Mouse (Mus musculus) adrenal gland, postnatal 36 days (tissue): ENCODE data around the gene Sdc1. TPM values are rescaled to one million over a fixed set of nuclear protein-coding genes. Genes with fewer than 3 reads are reported as not detected.
A peak's percentile ranks its signal among the peaks of the same experiment; 100 is the strongest.

ENCODE experiments used
- DNase-seq, 2 experiments: peaks; one replicate each; pipeline ENCODE4 v3.0.0; 2021; ENCODE audit warnings: mixed read lengths in 1 of 2
- total RNA-seq, 2 experiments: library from RNA; stranded (reverse); gene quantifications; 2 replicates each; pipeline ENCODE4 v1.2.3; 2021

Gene Sdc1
- total RNA-seq, 2 experiments from 2014 or later: 16.5 to 17.0 TPM

DNA sequence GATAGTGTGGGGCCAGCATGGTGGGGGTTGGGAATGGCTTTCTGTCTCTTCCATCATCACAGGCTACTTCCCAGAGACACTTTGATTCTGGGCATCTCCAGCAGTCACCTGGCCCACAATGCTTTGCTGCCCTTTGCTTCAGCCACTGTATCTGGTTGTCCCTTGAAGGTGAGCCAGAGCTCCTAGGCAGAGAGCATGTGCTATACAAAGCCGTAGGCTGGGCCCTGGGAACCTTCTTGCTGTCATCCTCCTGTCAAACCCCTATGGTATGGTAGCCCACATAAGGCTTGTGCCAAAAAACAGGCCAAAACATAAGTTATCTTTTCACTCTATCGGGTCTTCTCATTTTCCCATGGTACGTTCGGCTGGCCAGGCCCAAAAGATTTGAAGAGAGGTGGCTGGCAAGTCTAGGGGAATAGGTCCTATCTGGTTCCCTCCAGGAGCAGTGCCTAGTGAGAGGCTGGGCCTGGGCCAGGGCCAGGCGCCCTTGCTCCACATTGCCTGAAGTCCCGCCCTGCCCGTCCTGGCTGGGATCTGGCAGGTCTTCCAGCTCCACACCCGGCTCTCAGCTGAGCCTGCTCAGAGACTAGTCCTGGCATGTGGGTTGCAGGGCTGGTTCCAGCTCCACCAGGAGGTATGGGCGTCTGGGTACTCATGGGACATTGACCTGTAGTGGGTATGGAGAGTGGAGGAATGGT, 10.7 kb downstream of the Sdc1 start:
- peak; percentile 82 for DNase-seq

DNA sequence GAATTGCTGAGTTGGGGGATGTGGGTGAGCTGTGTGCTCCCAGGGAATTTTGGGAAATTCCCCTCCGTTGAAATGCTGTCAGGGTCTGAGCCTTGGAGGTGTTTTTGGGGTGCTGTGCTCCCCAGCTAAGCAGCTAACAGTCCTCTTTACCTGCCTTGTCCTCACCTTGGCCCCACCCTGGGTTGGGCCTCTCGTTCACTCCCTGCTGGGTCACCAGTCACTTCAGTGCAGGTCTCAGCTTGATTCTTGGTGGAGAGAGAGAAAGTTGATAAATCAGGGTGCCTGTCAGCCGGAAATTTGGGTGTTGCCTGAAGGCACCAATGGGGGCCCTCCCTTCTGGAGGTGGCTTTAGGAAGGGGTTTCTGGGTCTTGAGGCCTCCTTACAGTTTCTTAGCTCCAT, 11.4 kb downstream of the Sdc1 start:
- no peak for DNase-seq

DNA sequence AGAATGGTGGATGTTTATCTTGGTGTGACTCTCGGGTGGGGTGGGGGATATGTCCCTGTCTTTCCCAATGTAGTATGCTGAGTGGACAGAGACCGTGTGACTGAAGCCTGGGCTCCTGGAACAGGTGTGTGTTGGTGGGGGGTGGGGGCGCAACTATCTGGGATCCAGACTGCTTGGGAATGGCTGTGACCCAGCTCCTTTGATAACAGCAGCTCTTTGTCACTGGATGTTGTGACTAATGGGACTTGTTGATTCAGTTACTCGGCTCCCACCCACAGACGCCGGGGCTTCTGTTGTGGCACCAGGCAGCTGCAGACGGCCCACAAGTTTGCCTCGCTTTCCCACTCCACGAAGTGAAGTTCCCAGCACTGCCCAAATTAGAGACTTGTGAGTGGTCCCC, 13.1 kb downstream of the Sdc1 start:
- DNase-seq: no peak

DNA sequence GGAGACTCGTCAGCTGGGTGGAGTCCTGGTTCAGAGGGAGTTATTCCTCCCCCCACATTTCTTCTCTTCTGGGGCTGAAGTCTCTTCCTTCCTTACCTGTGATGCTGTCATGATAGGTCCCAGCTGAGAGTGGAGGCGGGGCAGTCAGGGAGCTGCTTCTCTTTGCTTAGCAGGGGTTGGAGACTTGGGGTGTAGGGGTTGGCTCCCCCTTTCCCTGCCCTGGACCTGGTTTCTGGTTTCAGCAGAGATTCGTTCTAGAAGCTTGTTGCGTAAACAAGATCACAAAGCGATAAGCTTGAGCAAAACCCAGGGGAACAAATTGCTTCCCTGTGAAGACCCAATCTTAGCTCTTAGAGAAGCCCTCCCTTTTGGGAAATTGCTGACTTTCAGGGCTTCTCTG, 15.4 kb downstream of the Sdc1 start:
- DNase-seq: no peak

- DNase-seq: no peak
These were observed 16.0 kb downstream of the Sdc1 start for GRCm38 (mm10) chr12:8786984-8787730.

- DNase-seq: no peak
These were observed 17.3 kb downstream of the Sdc1 start for GRCm38 (mm10) chr12:8788469-8788868.

DNA sequence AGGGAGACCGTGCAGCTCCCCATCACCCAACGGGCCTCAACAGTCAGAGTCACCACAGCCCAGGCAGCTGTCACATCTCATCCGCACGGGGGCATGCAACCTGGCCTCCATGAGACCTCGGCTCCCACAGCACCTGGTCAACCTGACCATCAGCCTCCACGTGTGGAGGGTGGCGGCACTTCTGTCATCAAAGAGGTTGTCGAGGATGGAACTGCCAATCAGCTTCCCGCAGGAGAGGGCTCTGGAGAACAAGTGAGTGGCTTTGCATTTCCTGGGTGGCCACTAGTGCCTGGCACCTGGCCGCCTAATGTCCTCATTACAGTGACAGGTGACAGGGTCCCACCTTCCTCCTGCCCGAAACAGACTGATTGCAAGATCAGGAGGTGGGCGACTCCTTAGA, 19.5 kb downstream of the Sdc1 start:
- no peak for DNase-seq

GRCm38 (mm10) chr12:8793410-8794051, 22.4 kb downstream of the Sdc1 start:
- DNase-seq: no peak

GRCm38 (mm10) chr12:8797936-8798335, 26.8 kb downstream of the Sdc1 start:
- DNase-seq: no peak

DNA sequence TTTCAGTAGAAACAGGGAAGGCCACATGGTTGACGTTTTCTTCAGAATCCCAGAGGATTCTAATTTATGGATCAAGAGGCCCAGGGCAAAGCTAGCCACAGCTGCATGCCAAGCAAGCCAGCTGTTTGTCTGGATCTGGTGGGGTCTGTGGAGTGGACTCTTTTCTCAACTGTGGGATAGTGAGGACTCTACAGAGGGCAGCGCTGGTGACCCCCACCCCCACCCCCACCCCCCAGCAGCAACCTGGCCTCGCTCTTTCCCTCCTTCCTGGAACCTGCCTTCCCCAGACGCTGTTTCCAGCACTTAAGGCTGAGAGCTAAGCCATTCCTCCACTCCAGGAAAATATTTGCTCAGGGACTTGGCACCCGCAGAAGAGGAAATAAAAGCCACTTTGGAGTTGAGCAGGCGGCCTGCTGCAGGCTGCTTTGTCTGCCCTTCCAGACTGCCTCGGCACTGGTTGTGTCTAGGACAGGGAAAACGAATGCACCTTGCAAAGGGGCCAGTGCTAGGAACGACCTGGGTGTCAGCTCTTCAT, 27.4 kb downstream of the Sdc1 start:
- DNase-seq: no peak

- no peak for DNase-seq
These were observed 32.4 kb downstream of the Sdc1 start for GRCm38 (mm10) chr12:8803421-8804076.

DNA sequence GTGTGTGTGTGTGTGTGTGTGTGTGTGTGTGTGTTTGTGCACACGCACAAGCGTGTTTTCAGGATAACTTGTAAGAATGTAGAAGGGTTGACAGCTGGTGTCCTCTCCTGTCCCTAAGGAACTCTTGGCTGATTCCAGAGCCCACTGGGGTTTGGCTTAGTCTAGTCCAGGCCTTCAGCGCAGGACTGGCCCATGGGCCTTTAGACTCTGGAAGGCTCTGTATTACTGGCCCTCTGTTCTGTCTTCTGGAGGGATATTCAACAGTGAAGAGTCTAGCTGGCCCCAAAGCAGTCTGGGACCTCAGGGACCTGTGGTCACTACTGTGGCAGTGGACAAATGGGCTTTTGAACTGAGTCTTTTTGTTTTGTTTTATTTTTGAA, 32.9 kb downstream of the Sdc1 start:
- no peak for DNase-seq

- no peak for DNase-seq
These were observed 34.0 kb downstream of the Sdc1 start for GRCm38 (mm10) chr12:8804934-8805722.

DNA sequence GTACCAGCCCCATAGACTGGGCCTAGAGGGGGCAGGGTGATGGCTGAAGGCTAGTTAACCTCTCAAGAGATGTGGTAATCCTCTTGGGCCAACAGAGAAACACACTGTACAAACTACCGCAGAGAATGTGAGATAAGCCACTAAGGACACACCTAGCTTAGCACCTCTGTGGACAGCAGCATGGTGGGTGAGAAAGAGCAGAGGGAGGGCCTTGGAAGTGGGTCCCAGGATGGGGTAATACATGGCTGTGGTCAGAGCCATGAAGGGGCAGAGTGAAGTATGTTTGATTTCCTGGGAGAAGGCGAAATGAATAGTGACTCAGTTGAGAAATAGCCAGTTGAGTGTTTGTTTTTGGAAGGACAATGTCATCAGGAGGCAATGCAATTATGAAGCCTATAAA, 38.0 kb downstream of the Sdc1 start:
- no peak for DNase-seq

DNA sequence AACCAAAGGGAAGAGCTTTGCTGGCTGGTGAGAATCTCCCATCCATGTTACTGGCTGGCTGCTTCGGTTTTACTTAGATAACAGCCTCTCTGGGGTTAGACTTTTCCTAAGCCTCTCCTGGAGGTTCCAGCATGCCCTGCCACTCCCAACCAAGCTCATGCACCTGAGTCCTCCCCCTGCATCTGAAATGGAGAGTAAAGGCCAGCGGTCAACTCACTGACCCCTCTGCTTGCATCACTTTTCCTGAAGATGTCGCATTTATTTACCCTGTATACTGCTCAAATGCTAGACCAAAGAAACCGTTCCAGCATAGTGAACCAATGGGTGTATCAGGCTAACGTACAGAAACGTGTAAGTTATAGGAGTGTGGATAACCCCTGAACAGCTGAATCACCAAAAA, 38.5 kb downstream of the Sdc1 start:
- DNase-seq: no peak

DNA sequence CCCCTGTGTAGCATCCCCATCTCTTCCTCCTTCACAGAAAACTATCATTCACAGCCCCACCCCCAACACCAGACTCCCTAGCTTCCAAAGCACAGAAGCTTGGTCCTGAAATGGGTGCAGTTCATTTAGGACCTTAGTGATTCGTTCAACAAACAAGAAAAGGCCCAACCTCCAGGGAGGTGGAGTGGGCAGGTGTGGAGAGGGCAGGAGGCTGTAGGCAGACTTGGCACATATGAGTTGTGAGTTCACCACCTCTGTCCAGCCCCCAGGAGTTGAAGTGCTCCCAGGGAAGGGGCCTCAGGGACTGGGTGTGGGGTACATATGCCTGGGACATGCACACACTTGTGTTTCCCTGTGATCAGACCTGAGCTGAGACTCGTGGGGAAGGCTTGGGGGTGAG, 39.8 kb downstream of the Sdc1 start:
- DNase-seq: no peak

DNA sequence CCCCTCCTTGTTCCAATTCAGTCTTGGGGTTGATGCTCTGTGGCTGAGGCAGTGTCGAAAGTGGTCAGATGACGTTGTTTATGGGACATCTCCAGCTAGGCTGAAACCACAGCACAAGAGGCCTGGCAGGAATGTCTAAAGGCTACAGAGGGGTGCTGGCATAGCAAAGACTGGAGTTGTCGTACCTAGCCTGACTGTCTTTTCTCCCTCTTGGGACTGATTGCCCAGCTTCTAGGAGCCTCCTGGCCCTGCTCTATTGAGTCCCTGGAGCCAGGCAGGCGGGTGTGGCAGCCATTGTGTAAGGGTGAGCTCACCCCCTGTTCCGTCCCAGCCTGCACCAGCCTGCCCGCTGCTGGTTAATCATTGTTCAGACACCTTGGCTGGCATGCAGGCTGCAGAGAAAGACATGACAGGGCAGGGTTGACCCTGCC, 40.3 kb downstream of the Sdc1 start:
- peak; percentile 25 to 31 for DNase-seq

DNA sequence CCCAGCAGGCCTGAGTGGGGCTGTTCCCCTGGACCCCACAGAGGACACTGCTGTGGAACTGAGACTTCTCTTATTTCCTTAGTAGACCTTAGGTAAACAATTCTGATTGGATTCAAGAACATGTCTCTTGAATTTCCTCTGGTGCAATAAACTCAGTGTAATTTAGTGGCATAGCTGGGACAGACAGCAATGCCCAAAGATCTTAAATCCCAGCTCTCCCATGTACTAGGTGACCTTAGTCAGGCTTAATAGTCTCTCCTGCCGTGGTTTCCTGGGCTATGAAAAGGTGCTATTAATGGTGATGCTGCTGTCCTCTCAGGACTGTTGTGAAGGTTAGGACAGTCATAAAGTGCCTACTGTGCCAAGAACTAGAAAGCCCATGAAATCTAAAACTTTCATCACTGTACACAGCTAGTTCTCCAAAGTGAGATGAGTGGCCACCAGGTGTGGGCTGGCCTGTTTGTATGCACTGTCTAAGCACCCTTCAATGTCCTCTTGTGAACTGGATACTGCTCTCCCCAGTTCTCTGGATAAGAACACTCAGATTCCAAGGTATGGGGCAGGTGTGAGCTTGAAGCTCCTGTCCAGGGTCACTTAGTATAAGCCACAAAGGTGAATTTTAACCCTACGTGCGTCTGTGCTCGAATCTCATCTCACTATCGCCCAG, 40.9 kb downstream of the Sdc1 start:
- no peak for DNase-seq

- no peak for DNase-seq
These were observed 46.5 kb downstream of the Sdc1 start for GRCm38 (mm10) chr12:8817467-8818232.

GRCm38 (mm10) chr12:8818233-8818672, 47.1 kb downstream of the Sdc1 start:
- DNase-seq: no peak
